Mouse (Mus musculus): ENCODE measurements around the gene Ulbp1. TPM values are rescaled to one million over a fixed set of nuclear protein-coding genes. Genes with fewer than 3 reads are reported as not detected.

Gene Ulbp1
- polyA plus RNA-seq, 1 experiment from 2014 or later: 0.85 TPM

DNA sequence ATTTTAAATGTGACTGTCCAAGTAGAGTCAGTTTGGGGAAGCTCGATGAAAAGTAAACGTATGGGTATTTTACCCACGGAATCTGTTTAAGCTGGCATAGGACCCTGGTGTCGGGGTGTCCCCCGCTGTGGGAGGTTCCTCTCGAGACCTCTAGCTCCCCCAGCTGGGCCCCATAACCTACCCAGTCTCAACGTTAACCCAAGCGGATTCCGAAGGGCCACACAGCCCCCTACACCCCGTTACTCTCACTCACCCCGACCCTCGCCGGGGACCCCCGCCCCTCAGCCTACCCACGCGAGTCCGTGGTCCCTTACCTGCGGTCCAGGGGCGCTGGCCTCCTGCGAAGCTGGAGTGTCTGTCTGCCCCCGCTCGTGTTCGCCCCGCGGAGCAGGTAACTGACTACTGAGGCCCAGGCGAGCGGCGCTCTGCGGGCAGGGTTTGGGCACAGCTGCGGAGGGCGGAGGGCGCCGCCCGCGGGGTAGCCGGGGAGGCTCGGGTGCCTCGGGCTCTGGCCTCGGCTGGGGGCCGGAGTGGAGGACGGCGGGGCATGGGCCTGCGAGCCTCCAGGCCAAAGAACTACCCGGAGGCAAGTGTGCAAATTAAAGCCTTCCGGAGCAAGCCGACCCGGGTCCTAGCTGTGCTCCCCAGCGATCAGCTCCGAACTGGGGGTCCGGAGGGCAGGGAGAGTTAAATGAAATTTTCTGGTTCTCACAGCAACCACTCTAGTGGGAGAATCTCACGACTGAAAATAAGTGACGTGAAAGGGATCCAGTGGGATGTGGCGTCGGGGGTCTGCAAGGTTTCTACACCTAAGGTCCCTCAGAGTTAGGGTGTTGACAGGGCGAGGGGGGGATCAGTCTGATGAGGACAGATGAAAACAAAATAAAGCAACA, 80.0 kb downstream of the Ulbp1 start:
- no peaks in the 10 kb centered on the region for H3K27me3 ChIP-seq
- DNase-seq (ENCODE audit: low read depth, low spot score) (no peak), ATAC-seq (no peak)
- POLR2A ChIA-PET: no interaction called here
- in situ Hi-C loops (cut with MboI; ENCODE audit: low pct_unique_long_range_greater_than_20kb): no loop called here
- TF ChIP-seq CTCF (IDR thresholded peaks at IDR 0.05): no peak
- CTCF ChIA-PET: no interaction called here

DNA sequence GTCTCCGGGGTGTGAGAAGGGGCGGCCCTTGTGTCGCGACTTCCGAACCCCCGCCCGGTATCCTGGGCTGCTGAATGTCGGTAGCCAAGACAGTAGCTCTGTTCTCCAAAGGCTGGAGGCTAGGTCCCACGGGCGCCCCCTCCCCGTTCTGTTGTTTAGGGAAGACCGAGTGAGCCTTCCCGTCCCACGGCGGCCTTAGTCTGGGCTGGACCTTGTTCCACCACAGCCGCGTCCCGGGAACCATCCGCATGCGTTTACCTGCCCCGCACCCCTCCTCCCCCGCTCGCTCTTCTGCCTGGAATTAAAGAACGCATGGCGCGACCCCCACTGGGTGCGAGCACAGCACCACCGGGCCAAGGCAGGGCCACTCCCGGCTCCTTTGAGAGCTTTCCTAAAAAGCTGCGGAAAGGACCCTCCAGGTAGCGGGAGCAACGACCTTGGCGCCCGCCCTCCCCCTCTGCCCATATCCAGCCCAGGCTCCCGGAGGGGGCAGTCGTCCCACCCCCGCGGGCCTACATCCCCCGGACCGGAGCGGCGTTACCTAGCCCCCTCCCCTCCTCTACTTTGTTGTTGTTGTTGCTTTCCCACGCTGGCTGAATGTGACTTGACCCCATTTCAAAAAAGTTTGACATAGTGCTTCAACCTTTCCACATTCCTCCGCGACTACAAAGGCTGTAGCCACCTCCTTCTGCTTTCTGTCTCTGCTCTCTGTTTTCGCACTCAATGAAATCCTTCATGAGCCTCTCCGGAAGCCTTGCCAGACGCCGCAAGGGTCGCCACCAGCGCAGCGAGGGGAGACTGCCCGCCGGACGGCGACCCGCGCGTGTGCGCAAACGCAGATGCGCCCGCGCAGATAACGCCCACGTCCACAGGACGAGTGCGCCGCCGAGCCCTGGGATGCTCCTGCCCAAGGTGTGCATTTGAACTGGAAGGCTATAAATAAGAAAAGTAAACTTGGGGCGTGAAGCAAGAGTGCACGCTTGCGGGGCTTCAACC, 81.2 kb downstream of the Ulbp1 start:
- ATAC-seq (peak; percentile 9), DNase-seq (ENCODE audit: low read depth, low spot score) (no peak)
- POLR2A ChIA-PET: no interaction called here
- in situ Hi-C loops (cut with MboI; ENCODE audit: low pct_unique_long_range_greater_than_20kb): no loop called here
- TF ChIP-seq CTCF (IDR thresholded peaks at IDR 0.05): no peak
- H3K27me3 ChIP-seq: no peaks in the 10 kb centered on the region
- CTCF ChIA-PET: no interaction called here

DNA sequence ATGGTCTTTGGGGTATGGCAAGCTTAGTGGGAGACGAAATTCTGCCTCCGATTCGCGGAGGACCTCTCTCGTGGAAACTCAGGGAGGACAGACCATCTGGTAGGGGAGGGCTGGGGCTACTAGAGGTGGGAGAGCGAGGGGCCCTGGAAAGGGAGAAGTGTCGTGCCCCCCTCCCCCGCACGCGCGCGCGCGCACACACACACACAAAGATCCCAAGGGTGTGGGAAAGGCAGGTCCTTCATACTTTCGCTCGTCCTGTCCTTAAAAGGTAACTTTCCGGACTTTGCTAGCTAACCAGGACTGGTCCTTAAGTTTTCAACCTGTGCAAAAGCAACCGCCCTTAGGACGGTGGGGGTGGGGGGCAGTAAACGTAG, 81.9 kb downstream of the Ulbp1 start:
- no peaks in the 10 kb centered on the region for H3K27me3 ChIP-seq
- ChIA-PET POLR2A (no interaction called here), CTCF (no interaction called here)
- no peak for TF ChIP-seq CTCF (IDR thresholded peaks at IDR 0.05)
- DNase-seq (ENCODE audit: low read depth, low spot score) (no peak), ATAC-seq (peak; percentile 45)
- in situ Hi-C loops (cut with MboI; ENCODE audit: low pct_unique_long_range_greater_than_20kb): no loop called here

DNA sequence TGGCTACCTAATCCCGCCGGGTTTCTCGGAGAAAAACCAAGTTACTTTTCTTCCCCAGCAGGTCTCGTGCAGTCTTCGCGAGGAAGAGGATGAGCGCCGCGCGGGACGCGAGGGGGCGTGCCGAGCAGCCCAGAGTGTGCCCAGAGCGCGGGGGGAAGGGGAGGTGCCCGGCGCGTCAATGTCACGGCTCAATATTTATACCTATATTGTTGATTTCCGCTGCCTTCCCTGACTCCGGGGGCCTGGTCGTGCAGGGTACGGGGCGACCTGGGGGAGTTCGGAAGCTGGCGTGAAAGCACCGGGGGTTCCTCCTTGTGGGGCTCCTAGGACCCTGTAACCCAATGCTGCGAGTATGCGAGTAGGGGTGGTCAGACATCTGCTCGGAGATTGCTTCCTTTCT, 82.3 kb downstream of the Ulbp1 start:
- CTCF ChIA-PET: no interaction called here
- in situ Hi-C loops (cut with MboI; ENCODE audit: low pct_unique_long_range_greater_than_20kb): no loop called here

More for the DNA sequence above, 82.3 kb downstream of the Ulbp1 start:
- ATAC-seq: peak; percentile 49
- no peak for DNase-seq (ENCODE audit: low read depth, low spot score)
- POLR2A ChIA-PET: no interaction called here
- no peak for TF ChIP-seq CTCF (IDR thresholded peaks at IDR 0.05)
- H3K27me3 ChIP-seq: no peaks in the 10 kb centered on the region

Other genes starting within 250 kb of the Ulbp1 start
- 19.3 TPM for gene Lrp11, start 116.2 kb upstream of the Ulbp1 start, polyA plus RNA-seq (2021)
- gene Nup43, start 193.9 kb upstream of the Ulbp1 start, polyA plus RNA-seq (2021): 21.9 TPM
- gene Pcmt1, start 207.5 kb upstream of the Ulbp1 start, polyA plus RNA-seq (2021): 66.8 TPM
- gene Lats1, start 207.6 kb upstream of the Ulbp1 start, polyA plus RNA-seq (2021): 26.4 TPM